Mouse (Mus musculus): Measurements from ENCODE around the gene Nup93. TPM values are rescaled to one million over a fixed set of nuclear protein-coding genes. Genes with fewer than 3 reads are reported as not detected.

Gene Nup93
- polyA plus RNA-seq, 1 experiment from 2014 or later, result 18.2 TPM

GRCm38 (mm10) chr8:94249836-94250435 is 35.6 kb downstream of the Nup93 start:
- Histone ChIP-seq H3K27ac (ENCODE audit: low read depth) (no peak overlapping the region), H3K9ac (replicated peaks) (no peak overlapping the region), H3K9me3 (ENCODE audit: low read length) (no peaks in the 10 kb centered on the region), H3K27me3 (ENCODE audit: insufficient read depth, low read length) (no peaks in the 10 kb centered on the region), H3K36me3 (replicated peaks; ENCODE audit: insufficient read depth, low read length) (peaks cover 5% of the 10 kb centered on the region; the same call in 1 of the 2 replicates), H3K4me3 (ENCODE audit: low read depth, low read length) (no peak overlapping the region), H3K4me2 (ENCODE audit: low read depth, low read length) (no peak overlapping the region), H3K4me1 (ENCODE audit: insufficient read depth) (no peaks in the 10 kb centered on the region)
- ATAC-seq (no peak), DNase-seq (no peak)
- no peak for TF ChIP-seq CTCF (IDR thresholded peaks at IDR 0.05; ENCODE audit: low read depth)
- TF ChIP-seq EP300 (IDR thresholded peaks at IDR 0.05; ENCODE audit: low read depth), result no peak
- 79% methylated on average over 2 of the region's 2 CpGs for WGBS (ENCODE audit: insufficient replicate concordance)

- 80% methylated on average over 6 of the region's 6 CpGs for WGBS (ENCODE audit: insufficient replicate concordance)
- no peak for ATAC-seq
Measured at GRCm38 (mm10) chr8:94258881-94259280, 44.5 kb downstream of the Nup93 start.

DNA sequence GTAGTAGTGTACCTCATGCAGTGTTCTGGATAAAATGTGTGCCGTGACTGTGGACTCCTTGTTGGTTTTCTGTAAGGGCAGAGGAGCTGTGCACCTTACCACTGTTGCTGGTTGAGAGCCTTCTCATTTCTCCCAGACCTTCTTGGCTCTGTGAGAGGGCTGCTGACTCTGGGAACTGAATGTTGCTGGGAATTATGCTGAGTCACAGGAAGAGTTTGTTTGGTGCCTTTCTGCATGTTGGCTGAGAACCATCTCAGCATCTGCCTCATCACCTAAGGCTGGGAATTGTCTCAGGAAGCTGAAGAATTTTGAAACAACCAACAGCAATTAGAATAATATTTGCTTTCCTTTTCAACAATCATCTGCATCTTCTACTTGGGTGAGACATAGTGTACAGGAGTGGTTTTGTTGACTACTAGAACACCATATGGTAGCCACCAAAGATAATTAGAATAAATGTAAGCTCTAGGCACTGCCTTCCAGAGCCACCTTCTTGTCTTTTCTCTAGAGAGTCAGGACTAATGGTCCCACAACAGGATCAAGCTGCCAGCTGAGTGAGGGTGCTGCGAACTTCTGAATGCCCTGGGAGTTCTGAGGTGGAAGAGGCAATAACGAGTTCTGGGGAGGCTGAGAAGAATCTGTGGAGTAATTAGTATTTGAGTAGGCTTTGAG is 48.4 kb downstream of the Nup93 start:
- TF ChIP-seq EP300 (IDR thresholded peaks at IDR 0.05; ENCODE audit: low read depth), result no peak
- no peak for TF ChIP-seq CTCF (IDR thresholded peaks at IDR 0.05; ENCODE audit: low read depth)
- DNase-seq (no peak), ATAC-seq (no peak)
- no peak overlapping the region for H3K27ac ChIP-seq (ENCODE audit: low read depth)
- no peaks in the 10 kb centered on the region for H3K9me3 ChIP-seq (ENCODE audit: low read length)
- H3K27me3 ChIP-seq (ENCODE audit: insufficient read depth, low read length), result no peaks in the 10 kb centered on the region
- H3K4me2 ChIP-seq (ENCODE audit: low read depth, low read length), result no peak overlapping the region
- H3K4me1 ChIP-seq (ENCODE audit: insufficient read depth), result no peaks in the 10 kb centered on the region
- no peak overlapping the region for H3K9ac ChIP-seq (replicated peaks)
- 72% methylated on average over 3 of the region's 3 CpGs for WGBS (ENCODE audit: insufficient replicate concordance)
- H3K4me3 ChIP-seq (ENCODE audit: low read depth, low read length), result no peak overlapping the region
- H3K36me3 ChIP-seq (replicated peaks; ENCODE audit: insufficient read depth, low read length), result no peaks in the 10 kb centered on the region

More at GRCm38 (mm10) chr8:94258881-94259280, 44.5 kb downstream of the Nup93 start:
- Histone ChIP-seq H3K36me3 (replicated peaks; ENCODE audit: insufficient read depth, low read length) (no peaks in the 10 kb centered on the region), H3K27me3 (ENCODE audit: insufficient read depth, low read length) (no peaks in the 10 kb centered on the region), H3K9me3 (ENCODE audit: low read length) (no peaks in the 10 kb centered on the region), H3K27ac (ENCODE audit: low read depth) (no peak overlapping the region), H3K9ac (replicated peaks) (no peak overlapping the region), H3K4me2 (ENCODE audit: low read depth, low read length) (no peak overlapping the region), H3K4me3 (ENCODE audit: low read depth, low read length) (no peak overlapping the region), H3K4me1 (ENCODE audit: insufficient read depth) (no peaks in the 10 kb centered on the region)
- TF ChIP-seq CTCF (IDR thresholded peaks at IDR 0.05; ENCODE audit: low read depth), result no peak
- TF ChIP-seq EP300 (IDR thresholded peaks at IDR 0.05; ENCODE audit: low read depth), result no peak
- DNase-seq, result no peak

GRCm38 (mm10) chr8:94266344-94267191 is 52.2 kb downstream of the Nup93 start:
- no peak for DNase-seq
- Histone ChIP-seq H3K9me3 (ENCODE audit: low read length) (no peaks in the 10 kb centered on the region), H3K9ac (replicated peaks) (no peak overlapping the region), H3K27me3 (ENCODE audit: insufficient read depth, low read length) (no peaks in the 10 kb centered on the region), H3K36me3 (replicated peaks; ENCODE audit: insufficient read depth, low read length) (no peaks in the 10 kb centered on the region), H3K4me2 (ENCODE audit: low read depth, low read length) (no peak overlapping the region), H3K27ac (ENCODE audit: low read depth) (no peak overlapping the region), H3K4me1 (ENCODE audit: insufficient read depth) (no peaks in the 10 kb centered on the region; the same call in 1 of the 2 replicates), H3K4me3 (ENCODE audit: low read depth, low read length) (no peak overlapping the region)
- TF ChIP-seq EP300 (IDR thresholded peaks at IDR 0.05; ENCODE audit: low read depth) (no peak), CTCF (IDR thresholded peaks at IDR 0.05; ENCODE audit: low read depth) (no peak)
- no peak for ATAC-seq
- WGBS (ENCODE audit: insufficient replicate concordance), result 80% methylated on average over 10 of the region's 10 CpGs

DNA sequence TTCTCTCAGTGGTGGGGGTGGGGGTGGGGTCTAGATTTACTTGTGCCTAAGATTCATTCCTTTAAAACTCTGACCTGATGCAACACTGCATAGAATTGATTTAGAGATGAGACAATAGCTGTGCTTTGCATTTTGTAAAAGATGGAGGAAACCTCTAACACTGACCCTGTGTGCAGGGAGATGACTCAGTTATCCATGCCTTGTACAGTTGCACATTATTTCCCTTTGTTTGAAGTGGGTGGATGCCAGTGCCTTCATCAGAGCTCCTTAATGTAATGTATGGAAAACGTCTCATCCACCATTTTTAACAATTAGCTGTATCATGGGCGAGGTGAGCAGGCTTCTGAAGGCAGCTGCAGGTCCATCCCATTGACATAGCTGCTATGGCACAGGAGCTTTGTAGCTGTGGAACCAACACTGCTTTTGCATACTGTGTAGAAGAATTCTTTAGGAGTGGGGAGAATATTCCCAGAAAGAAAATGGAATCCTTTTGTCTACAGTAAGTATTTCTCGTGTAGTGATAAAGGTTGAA is 54.1 kb downstream of the Nup93 start:
- ATAC-seq, result no peak
- Histone ChIP-seq H3K4me3 (ENCODE audit: low read depth, low read length) (no peak overlapping the region), H3K4me2 (ENCODE audit: low read depth, low read length) (no peak overlapping the region), H3K36me3 (replicated peaks; ENCODE audit: insufficient read depth, low read length) (no peaks in the 10 kb centered on the region), H3K9ac (replicated peaks) (no peak overlapping the region), H3K27ac (ENCODE audit: low read depth) (no peak overlapping the region), H3K27me3 (ENCODE audit: insufficient read depth, low read length) (no peaks in the 10 kb centered on the region), H3K4me1 (ENCODE audit: insufficient read depth) (no peaks in the 10 kb centered on the region; the same call in 1 of the 2 replicates), H3K9me3 (ENCODE audit: low read length) (no peaks in the 10 kb centered on the region)
- WGBS (ENCODE audit: insufficient replicate concordance), result 76% methylated on average over 3 of the region's 3 CpGs
- no peak for DNase-seq
- TF ChIP-seq EP300 (IDR thresholded peaks at IDR 0.05; ENCODE audit: low read depth) (no peak), CTCF (IDR thresholded peaks at IDR 0.05; ENCODE audit: low read depth) (no peak)

DNA sequence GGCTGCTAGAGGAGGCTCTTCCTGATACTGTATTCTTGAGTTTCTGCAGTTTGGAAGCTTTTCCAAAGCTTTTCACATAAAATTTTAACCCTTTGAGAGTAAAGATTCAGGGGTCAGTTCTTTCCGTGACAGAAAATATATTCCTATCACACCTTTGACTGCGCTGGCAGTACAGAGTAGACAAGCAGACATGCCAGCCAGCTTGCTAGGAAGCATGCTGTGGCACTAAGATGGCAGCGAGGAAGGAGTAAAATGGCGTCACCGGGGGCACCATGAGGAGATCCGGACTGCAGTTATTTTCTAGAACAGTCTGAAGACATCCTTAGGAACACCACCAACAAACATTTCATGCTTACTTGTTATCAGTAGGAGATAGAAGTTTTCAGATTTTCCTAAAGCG is 55.9 kb downstream of the Nup93 start:
- no peak overlapping the region for H3K27ac ChIP-seq (ENCODE audit: low read depth)
- no peak overlapping the region for H3K4me3 ChIP-seq (ENCODE audit: low read depth, low read length)
- H3K4me2 ChIP-seq (ENCODE audit: low read depth, low read length), result no peak overlapping the region
- no peaks in the 10 kb centered on the region for H3K36me3 ChIP-seq (replicated peaks; ENCODE audit: insufficient read depth, low read length)
- H3K4me1 ChIP-seq (ENCODE audit: insufficient read depth), result no peaks in the 10 kb centered on the region; the same call in 1 of the 2 replicates
- no peaks in the 10 kb centered on the region for H3K9me3 ChIP-seq (ENCODE audit: low read length)
- WGBS (ENCODE audit: insufficient replicate concordance), result 89% methylated on average over 7 of the region's 7 CpGs
- ATAC-seq (no peak), DNase-seq (no peak)
- TF ChIP-seq CTCF (IDR thresholded peaks at IDR 0.05; ENCODE audit: low read depth), result no peak
- TF ChIP-seq EP300 (IDR thresholded peaks at IDR 0.05; ENCODE audit: low read depth), result no peak
- no peak overlapping the region for H3K9ac ChIP-seq (replicated peaks)
- H3K27me3 ChIP-seq (ENCODE audit: insufficient read depth, low read length), result no peaks in the 10 kb centered on the region
